Mouse (Mus musculus): ENCODE measurements around the gene 4930432M17Rik. TPM values are rescaled to one million over a fixed set of nuclear protein-coding genes. Genes with fewer than 3 reads are reported as not detected.

4930432M17Rik gene
- total and polyA plus RNA-seq, 3 experiments = not detected

GRCm38 (mm10) chr3:121635505-121635904, 35.1 kb upstream of the 4930432M17Rik start:
- Histone ChIP-seq H3K27ac (peak overlapping the region; percentile 37; the same call in 1 of the 2 replicates), H3K79me2 (replicated peaks; ENCODE audit: control insufficient read depth, insufficient read depth, low read length) (no peaks in the 10 kb centered on the region), H3K36me3 (ENCODE audit: control insufficient read depth, insufficient read depth, low read length) (no peaks in the 10 kb centered on the region; the same call in 1 of the 2 replicates), H3K27me3 (ENCODE audit: control insufficient read depth, insufficient read depth, low read length) (no peaks in the 10 kb centered on the region), H3K4me1 (ENCODE audit: control insufficient read depth, insufficient read depth, low read length) (peaks cover 3% of the 10 kb centered on the region), H3K4me3 (no peak overlapping the region), H3K9ac (ENCODE audit: low read depth, low read length) (no peak overlapping the region)
- TF ChIP-seq EP300 (IDR thresholded peaks at IDR 0.05; ENCODE audit: insufficient read depth, low read depth, low read length) (0 out of 2 replicates have a peak, but pooled peaks have one; percentile 56), CTCF (IDR thresholded peaks at IDR 0.05) (no peak)
- WGBS = 51% methylated on average over 7 of the region's 7 CpGs
- intact Hi-C loops (cut with DNase I) = loop anchor here (2.0 to 5.0 kb wide), 3 partner anchors 61 to 93 kb away; partner anchors contain the start of gene F3
- peak; percentile 68 to 78 for DNase-seq

- Histone ChIP-seq H3K36me3 (ENCODE audit: control insufficient read depth, insufficient read depth, low read length) (no peaks in the 10 kb centered on the region; the same call in 1 of the 2 replicates), H3K4me3 (no peak overlapping the region), H3K27me3 (ENCODE audit: control insufficient read depth, insufficient read depth, low read length) (no peaks in the 10 kb centered on the region), H3K79me2 (replicated peaks; ENCODE audit: control insufficient read depth, insufficient read depth, low read length) (no peaks in the 10 kb centered on the region), H3K27ac (peak overlapping the region; percentile 46), H3K9ac (ENCODE audit: low read depth, low read length) (no peak overlapping the region), H3K4me1 (ENCODE audit: control insufficient read depth, insufficient read depth, low read length) (peaks cover 3% of the 10 kb centered on the region)
- DNase-seq = peak; percentile 57 to 78
- TF ChIP-seq EP300 (IDR thresholded peaks at IDR 0.05; ENCODE audit: insufficient read depth, low read depth, low read length) (peak; percentile 79), CTCF (IDR thresholded peaks at IDR 0.05) (peak; percentile 76), POLR2A (IDR thresholded peaks at IDR 0.05; ENCODE audit: insufficient read depth, low read depth, low read length) (no peak)
- 27% methylated on average over 6 of the region's 6 CpGs for WGBS
- intact Hi-C loops (cut with DNase I) = loop anchor here (1.0 to 5.0 kb wide), 3 partner anchors 86 to 100 kb away; partner anchors contain the start of gene F3
Measured at GRCm38 (mm10) chr3:121636315-121636714, 34.2 kb upstream of the 4930432M17Rik start.

GRCm38 (mm10) chr3:121636748-121637147, 33.8 kb upstream of the 4930432M17Rik start:
- no peak overlapping the region for H3K4me3 ChIP-seq
- peak overlapping the region; percentile 46 for H3K27ac ChIP-seq
- DNase-seq = no peak
- intact Hi-C loops (cut with DNase I) = loop anchor here (1.0 to 5.0 kb wide), 3 partner anchors 86 to 100 kb away; partner anchors contain the start of gene F3
- no peak overlapping the region for H3K9ac ChIP-seq (ENCODE audit: low read depth, low read length)
- peaks cover 3% of the 10 kb centered on the region for H3K4me1 ChIP-seq (ENCODE audit: control insufficient read depth, insufficient read depth, low read length)
- no peaks in the 10 kb centered on the region for H3K79me2 ChIP-seq (replicated peaks; ENCODE audit: control insufficient read depth, insufficient read depth, low read length)
- 73% methylated on average over 7 of the region's 7 CpGs for WGBS
- no peaks in the 10 kb centered on the region for H3K27me3 ChIP-seq (ENCODE audit: control insufficient read depth, insufficient read depth, low read length)
- TF ChIP-seq POLR2A (IDR thresholded peaks at IDR 0.05; ENCODE audit: insufficient read depth, low read depth, low read length) (no peak), CTCF (IDR thresholded peaks at IDR 0.05) (no peak), EP300 (IDR thresholded peaks at IDR 0.05; ENCODE audit: insufficient read depth, low read depth, low read length) (no peak)
- H3K36me3 ChIP-seq (ENCODE audit: control insufficient read depth, insufficient read depth, low read length) = no peaks in the 10 kb centered on the region; the same call in 1 of the 2 replicates

- H3K4me3 ChIP-seq = no peak overlapping the region
- 84% methylated on average over 5 of the region's 5 CpGs for WGBS
- no peaks in the 10 kb centered on the region; the same call in 1 of the 2 replicates for H3K36me3 ChIP-seq (ENCODE audit: control insufficient read depth, insufficient read depth, low read length)
- no peak for TF ChIP-seq POLR2A (IDR thresholded peaks at IDR 0.05; ENCODE audit: insufficient read depth, low read depth, low read length)
- no peak for TF ChIP-seq EP300 (IDR thresholded peaks at IDR 0.05; ENCODE audit: insufficient read depth, low read depth, low read length)
- TF ChIP-seq CTCF (IDR thresholded peaks at IDR 0.05) = no peak
- no peaks in the 10 kb centered on the region for H3K79me2 ChIP-seq (replicated peaks; ENCODE audit: control insufficient read depth, insufficient read depth, low read length)
- intact Hi-C loops (cut with DNase I) = loop anchor here (5.0 kb wide), 2 partner anchors 85 to 95 kb away; partner anchors contain the start of gene F3
- peaks cover 3% of the 10 kb centered on the region for H3K4me1 ChIP-seq (ENCODE audit: control insufficient read depth, insufficient read depth, low read length)
- H3K27me3 ChIP-seq (ENCODE audit: control insufficient read depth, insufficient read depth, low read length) = no peaks in the 10 kb centered on the region
- no peak overlapping the region for H3K9ac ChIP-seq (ENCODE audit: low read depth, low read length)
- H3K27ac ChIP-seq = no peak overlapping the region
- no peak for DNase-seq
Measured at GRCm38 (mm10) chr3:121637792-121638191, 32.8 kb upstream of the 4930432M17Rik start.

- no peak overlapping the region for H3K9ac ChIP-seq (ENCODE audit: low read depth, low read length)
- H3K79me2 ChIP-seq (replicated peaks; ENCODE audit: control insufficient read depth, insufficient read depth, low read length) = no peaks in the 10 kb centered on the region
- H3K27ac ChIP-seq = no peak overlapping the region
- no peak overlapping the region for H3K4me3 ChIP-seq
- H3K27me3 ChIP-seq (ENCODE audit: control insufficient read depth, insufficient read depth, low read length) = no peaks in the 10 kb centered on the region
- DNase-seq = no peak
- WGBS = 96% methylated on average over 3 of the region's 3 CpGs
- TF ChIP-seq CTCF (IDR thresholded peaks at IDR 0.05) (no peak), POLR2A (IDR thresholded peaks at IDR 0.05; ENCODE audit: insufficient read depth, low read depth, low read length) (no peak), EP300 (IDR thresholded peaks at IDR 0.05; ENCODE audit: insufficient read depth, low read depth, low read length) (no peak)
- H3K36me3 ChIP-seq (ENCODE audit: control insufficient read depth, insufficient read depth, low read length) = no peaks in the 10 kb centered on the region; the same call in 1 of the 2 replicates
- intact Hi-C loops (cut with DNase I) = loop anchor here (5.0 kb wide), 2 partner anchors 84 to 96 kb away; partner anchors contain the start of gene F3
- peaks cover 4% of the 10 kb centered on the region for H3K4me1 ChIP-seq (ENCODE audit: control insufficient read depth, insufficient read depth, low read length)
Measured at GRCm38 (mm10) chr3:121638241-121638640, 32.3 kb upstream of the 4930432M17Rik start.

GRCm38 (mm10) chr3:121640611-121641010, 30.0 kb upstream of the 4930432M17Rik start:
- TF ChIP-seq POLR2A (IDR thresholded peaks at IDR 0.05; ENCODE audit: insufficient read depth, low read depth, low read length) = no peak
- TF ChIP-seq EP300 (IDR thresholded peaks at IDR 0.05; ENCODE audit: insufficient read depth, low read depth, low read length) = no peak
- TF ChIP-seq CTCF (IDR thresholded peaks at IDR 0.05) = no peak
- DNase-seq = peak in 1 of 2 experiments; percentile 32
- H3K9ac ChIP-seq (ENCODE audit: low read depth, low read length) = no peak overlapping the region
- H3K27me3 ChIP-seq (ENCODE audit: control insufficient read depth, insufficient read depth, low read length) = no peaks in the 10 kb centered on the region
- intact Hi-C loops (cut with DNase I) = no loop called here
- no peak overlapping the region; the same call in 1 of the 2 replicates for H3K27ac ChIP-seq
- H3K4me1 ChIP-seq (ENCODE audit: control insufficient read depth, insufficient read depth, low read length) = peaks cover 4% of the 10 kb centered on the region
- H3K36me3 ChIP-seq (ENCODE audit: control insufficient read depth, insufficient read depth, low read length) = no peaks in the 10 kb centered on the region; the same call in 1 of the 2 replicates
- WGBS = 22% methylated on average over 2 of the region's 2 CpGs
- no peak overlapping the region for H3K4me3 ChIP-seq
- no peaks in the 10 kb centered on the region for H3K79me2 ChIP-seq (replicated peaks; ENCODE audit: control insufficient read depth, insufficient read depth, low read length)
